Mouse (Mus musculus) cerebellum, postnatal 14 days (tissue): ENCODE measurements around the gene Tbc1d10c.
A peak's percentile ranks its signal among the peaks of the same experiment; 100 is the strongest.
"Not testable (repeated sequence)": the region's sequence is repeated elsewhere in the genome, so short reads cannot be mapped to it uniquely, and the experiment has no call there.

ENCODE experiments used
- DNase-seq, 2 experiments: peaks; one replicate each; pipeline ENCODE4 v3.0.0; 2021; ENCODE audit warnings: mixed read lengths in 2 of 2

Gene Tbc1d10c

DNA sequence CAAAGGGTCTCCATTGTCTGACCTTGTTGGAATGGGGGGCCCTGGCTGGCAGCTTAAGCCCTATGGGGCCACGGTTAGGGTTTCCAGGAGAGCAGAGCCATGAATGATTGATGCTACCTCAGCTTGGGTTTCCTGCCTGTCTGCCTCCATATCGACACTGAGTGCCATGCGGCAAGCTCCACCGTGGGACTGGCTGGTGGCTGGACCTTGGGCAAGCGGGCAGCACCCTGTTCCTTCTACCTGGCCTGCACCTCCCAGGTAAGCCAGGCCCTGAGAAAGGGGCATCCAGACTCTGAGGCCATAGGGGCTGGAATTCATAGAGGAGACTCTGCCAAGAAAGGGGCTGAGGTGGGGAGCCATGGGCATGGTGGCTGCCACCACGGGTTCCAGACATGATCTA, 50.9 kb downstream of the Tbc1d10c start:
- no peak for DNase-seq

GRCm38 (mm10) chr19:4139446-4139845, 51.6 kb downstream of the Tbc1d10c start, which contains the start of gene Gpr152:
TSS of gene Gpr152 (plus strand) at chr19:4139787.
- no peak for DNase-seq

- no peak for DNase-seq
These were observed 53.2 kb downstream of the Tbc1d10c start for GRCm38 (mm10) chr19:4137913-4138312.

DNA sequence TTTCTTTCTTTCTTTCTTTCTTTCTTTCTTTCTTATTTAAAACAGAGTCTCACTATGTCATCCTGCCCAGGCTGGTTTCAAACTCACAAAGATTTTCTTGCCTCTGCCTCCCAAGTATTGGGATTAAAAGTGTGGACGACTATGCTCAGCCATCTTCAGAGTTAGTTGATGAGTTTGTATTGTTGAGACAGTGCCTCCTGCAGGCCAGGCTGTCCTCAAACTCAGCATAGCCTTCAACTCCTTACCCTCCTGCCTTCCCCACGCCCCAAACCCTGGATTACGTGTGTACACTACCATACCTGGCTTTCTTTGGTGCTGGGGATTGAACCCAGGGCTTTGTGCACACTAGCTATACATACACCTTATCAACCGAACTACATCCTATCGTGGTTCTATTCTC, 54.6 kb downstream of the Tbc1d10c start:
- no peak for DNase-seq

DNA sequence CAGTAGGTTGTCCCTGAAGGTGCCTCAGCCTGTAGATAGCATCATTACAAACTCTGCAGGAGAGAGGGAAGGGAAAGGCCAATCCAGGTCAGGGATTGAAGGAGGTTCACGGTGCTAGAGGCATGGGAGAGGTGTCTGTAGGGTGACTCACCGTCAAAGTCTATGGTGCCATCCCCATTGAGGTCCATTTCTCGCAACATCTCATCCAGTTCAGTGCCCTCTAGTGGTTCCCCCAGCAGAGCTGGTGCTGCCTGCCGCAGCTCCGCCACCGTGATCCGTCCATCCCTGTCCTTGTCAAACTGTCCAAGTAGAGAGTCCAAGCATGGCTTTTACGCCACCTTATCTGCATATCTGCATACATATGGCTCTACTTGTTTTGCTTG, 55.1 kb downstream of the Tbc1d10c start:
- DNase-seq = peak in 1 of 2 experiments; percentile 20

GRCm38 (mm10) chr19:4135229-4135962, 55.7 kb downstream of the Tbc1d10c start:
- DNase-seq = not testable (repeated sequence)

GRCm38 (mm10) chr19:4134354-4134753, 56.7 kb downstream of the Tbc1d10c start:
- DNase-seq = no peak
